Mouse (Mus musculus) mature B cell (primary cell): ENCODE measurements around the gene Hoxc4.

Experiments
- in situ Hi-C: fragments of 300-500 bp; cut with MboI; formaldehyde crosslinking; loops from 2 replicates; pipeline ENCODE4 v1.14.3; 2019

Gene Hoxc4

GRCm38 (mm10) chr15:103074663-103075415 is 56.1 kb downstream of the Hoxc4 start:
- in situ Hi-C loops, result no loop called here

- in situ Hi-C loops, result no loop called here
Observed at GRCm38 (mm10) chr15:103077673-103078072, 58.9 kb downstream of the Hoxc4 start.

- in situ Hi-C loops, result no loop called here
Observed at GRCm38 (mm10) chr15:103082622-103083021, 63.9 kb downstream of the Hoxc4 start.

GRCm38 (mm10) chr15:103083598-103083997 is 64.9 kb downstream of the Hoxc4 start:
- in situ Hi-C loops, result no loop called here

GRCm38 (mm10) chr15:103084944-103085343 is 66.2 kb downstream of the Hoxc4 start:
- in situ Hi-C loops, result no loop called here

- in situ Hi-C loops, result no loop called here
Observed at GRCm38 (mm10) chr15:103085831-103086671, 67.3 kb downstream of the Hoxc4 start.
